Mouse (Mus musculus): Measurements from ENCODE around the gene Nek9.

- peak; percentile 41 for TF ChIP-seq CTCF (IDR thresholded peaks at IDR 0.05; ENCODE audit: low read depth, low read length)
- TF ChIP-seq POLR2A (IDR thresholded peaks at IDR 0.05; ENCODE audit: borderline replicate concordance, low read depth, low read length) = no peak
These were observed 41.8 kb upstream of the Nek9 start for GRCm38 (mm10) chr12:85380942-85381341.

All from bone marrow macrophage, adult 2 months (primary cell).